Mouse (Mus musculus): ENCODE measurements around the gene Cetn3.
A peak's percentile ranks its signal among the peaks of the same experiment; 100 is the strongest.

Gene Cetn3

DNA sequence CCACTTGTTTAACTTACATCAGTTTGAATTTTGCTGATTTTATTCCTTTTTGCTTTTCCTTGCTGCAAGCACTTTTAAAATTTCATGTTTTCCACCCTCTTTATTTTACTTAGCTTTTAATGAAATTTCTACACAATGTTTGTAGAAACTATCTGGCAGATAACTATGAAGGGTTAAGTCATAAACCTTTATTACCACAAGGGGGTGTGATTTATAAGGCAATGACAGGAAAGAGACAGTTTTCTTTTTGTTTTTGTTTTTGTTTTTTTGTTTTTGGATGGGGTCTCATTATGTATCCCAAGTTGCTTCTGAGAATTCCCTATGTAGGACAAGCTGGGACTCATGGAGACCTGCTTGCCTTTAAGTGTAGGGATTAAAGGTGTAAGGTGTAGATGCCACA, 39.9 kb downstream of the Cetn3 start:
- DNase-seq (ENCODE audit: low spot score in 2 of 2), result no peak

DNA sequence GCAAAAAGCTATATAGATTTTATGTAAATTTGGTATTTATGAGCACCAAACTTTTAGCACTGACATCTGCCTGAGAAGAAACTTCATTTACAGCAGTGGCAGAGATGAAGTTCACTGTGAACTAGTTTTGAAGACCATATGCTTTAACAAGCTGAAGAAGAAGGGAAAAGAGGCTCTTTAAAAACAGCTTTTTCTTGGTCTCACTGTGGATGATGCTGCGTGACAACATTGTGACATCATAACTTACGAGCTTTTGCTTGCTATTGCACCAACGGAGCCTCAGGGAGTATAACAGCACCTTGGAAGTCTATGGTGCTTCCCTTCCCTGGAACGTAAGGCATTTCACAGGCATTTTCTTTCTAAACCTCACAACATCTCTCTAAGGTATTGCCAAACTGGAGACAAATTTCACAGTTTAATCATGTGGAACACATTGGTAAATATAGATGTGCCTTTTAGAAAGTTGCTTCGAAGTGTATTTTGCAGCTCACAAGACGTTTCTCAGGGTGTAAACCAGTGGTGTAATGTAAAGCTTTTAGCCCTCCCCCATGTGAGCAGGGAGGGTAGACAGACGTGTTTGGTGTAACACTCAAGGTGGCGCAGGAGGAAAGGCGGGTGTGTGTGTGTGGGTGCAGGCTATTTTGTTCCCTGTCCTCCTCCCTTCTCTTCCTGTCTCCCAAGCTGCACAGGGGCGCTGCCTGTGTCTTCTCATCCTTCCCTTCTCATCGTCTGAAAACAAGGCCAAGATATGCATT, 41.9 kb downstream of the Cetn3 start:
- peak; percentile 75 to 83 for DNase-seq (ENCODE audit: low spot score in 2 of 2)

- DNase-seq (ENCODE audit: low spot score in 2 of 2), result peak; percentile 60 to 63
Observed at GRCm38 (mm10) chr13:81828486-81828885, 45.6 kb downstream of the Cetn3 start.

GRCm38 (mm10) chr13:81831838-81832237, 49.0 kb downstream of the Cetn3 start:
- no peak for DNase-seq (ENCODE audit: low spot score in 2 of 2)

DNA sequence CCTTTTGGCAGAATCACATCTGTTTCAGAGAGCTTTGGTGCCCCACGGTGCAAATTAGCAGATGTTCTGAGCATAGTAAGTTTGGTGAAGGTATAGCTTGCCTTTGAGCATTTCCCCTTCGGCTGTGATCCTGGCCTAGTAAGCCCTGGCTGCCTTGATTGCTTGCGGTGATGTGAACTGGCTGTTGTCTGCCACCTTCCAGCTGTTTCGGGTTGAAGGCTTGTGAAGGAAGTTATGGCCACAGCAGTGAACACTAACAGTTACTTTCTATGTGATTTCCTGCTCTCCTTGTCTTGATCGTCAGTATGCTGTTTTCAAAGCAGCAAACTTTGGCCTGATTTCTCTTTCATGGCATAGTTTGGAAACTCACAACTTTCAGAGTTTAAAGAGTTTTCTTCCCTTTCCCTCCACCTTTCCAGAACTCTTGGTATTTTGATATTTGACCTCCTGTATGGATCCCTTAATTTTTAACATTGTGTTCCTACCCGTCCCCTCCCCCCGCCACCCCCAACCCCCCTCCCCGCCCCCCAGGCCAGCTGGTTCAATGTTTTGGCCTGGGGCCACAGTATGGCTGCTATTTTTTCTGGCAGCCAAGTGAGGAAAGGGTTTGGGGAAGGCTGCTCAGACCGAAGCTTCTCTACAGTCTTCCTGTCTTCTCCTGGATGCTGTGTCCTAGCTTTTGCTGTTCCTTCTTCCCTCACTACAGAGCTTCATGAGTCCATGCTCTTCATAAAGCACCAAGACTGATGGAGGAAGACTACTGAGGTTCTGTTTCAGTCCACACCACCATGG, 53.7 kb downstream of the Cetn3 start:
- DNase-seq (ENCODE audit: low spot score in 2 of 2), result no peak

DNA sequence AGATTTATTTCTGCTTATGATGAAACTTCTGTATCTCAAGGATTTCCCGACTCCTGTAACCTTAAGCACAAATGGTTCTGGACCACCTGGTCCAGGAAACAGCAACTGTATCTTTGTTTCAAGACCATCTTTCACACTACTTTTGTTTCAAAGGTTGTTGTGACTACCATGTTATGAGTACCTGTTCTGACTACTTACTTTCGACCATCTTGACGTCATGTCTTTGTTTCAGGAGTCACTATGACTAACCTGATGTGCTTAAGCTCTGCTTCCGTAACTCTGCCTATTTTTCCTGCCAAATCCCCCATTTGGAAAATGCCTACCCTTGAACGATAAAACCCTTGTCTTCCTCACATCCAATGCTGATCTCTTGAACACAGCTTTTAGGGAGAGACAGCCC, 55.1 kb downstream of the Cetn3 start:
- DNase-seq (ENCODE audit: low spot score in 2 of 2), result no peak

- DNase-seq (ENCODE audit: low spot score in 2 of 2), result no peak
Observed at GRCm38 (mm10) chr13:81838948-81839347, 56.1 kb downstream of the Cetn3 start.

GRCm38 (mm10) chr13:81840246-81840645, 57.4 kb downstream of the Cetn3 start:
- no peak for DNase-seq (ENCODE audit: low spot score in 2 of 2)

DNA sequence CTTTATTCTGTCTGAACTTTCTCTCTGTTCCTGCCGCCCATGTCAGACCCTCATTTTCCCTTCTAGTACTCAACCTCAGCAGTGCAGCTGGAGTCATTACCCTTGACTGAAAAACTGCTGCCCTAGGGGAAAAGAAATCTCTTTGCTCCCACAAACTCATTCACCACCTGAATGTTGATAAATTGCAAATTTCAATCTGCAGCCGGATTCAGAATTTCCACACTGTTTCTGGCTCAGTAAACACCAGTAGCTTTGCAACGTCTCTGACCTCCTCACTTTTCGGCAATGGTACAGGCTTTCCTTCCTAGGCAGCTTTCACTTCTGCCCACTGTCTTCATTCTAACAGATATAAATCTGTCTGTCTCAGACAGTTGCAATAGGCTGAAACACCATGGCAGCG, 57.8 kb downstream of the Cetn3 start:
- DNase-seq (ENCODE audit: low spot score in 2 of 2), result no peak

GRCm38 (mm10) chr13:81842278-81842677, 59.4 kb downstream of the Cetn3 start:
- DNase-seq (ENCODE audit: low spot score in 2 of 2), result no peak
